Mouse (Mus musculus) embryonic facial prominence, embryonic 10.5 days (tissue): ENCODE measurements around the gene Myh9. TPM values are rescaled to one million over a fixed set of nuclear protein-coding genes. Genes with fewer than 3 reads are reported as not detected.

Experiments
- DNase-seq: peaks from one replicate; pipeline ENCODE4 v3.0.0-alpha.2; 2017; ENCODE audit warnings: low spot score
- H3K27ac ChIP-seq: fragments of 300-500 bp; sonication (generic); replicated peaks from 2 replicates; pipeline ENCODE4 v1.5.1; 2016; ENCODE audit warnings: mild to moderate bottlenecking
- H3K27me3 ChIP-seq: fragments of 300-500 bp; sonication (generic); replicated peaks from 2 replicates; pipeline ENCODE4 v1.6.1; 2016; ENCODE audit warnings: low read depth, mild to moderate bottlenecking; ENCODE audit not compliant: poor library complexity, severe bottlenecking
- H3K36me3 ChIP-seq: fragments of 300-500 bp; sonication (generic); replicated peaks from 2 replicates; pipeline ENCODE4 v1.6.1; 2016; ENCODE audit warnings: mild to moderate bottlenecking, moderate library complexity
- H3K4me1 ChIP-seq: fragments of 300-500 bp; sonication (generic); 2 replicates; pipeline ENCODE4 v1.6.1; 2016
- H3K4me3 ChIP-seq: fragments of 300-500 bp; sonication (generic); 2 replicates; pipeline ENCODE4 v1.5.1; 2016; ENCODE audit warnings: mild to moderate bottlenecking, moderate library complexity
- H3K9me3 ChIP-seq: fragments of 300-500 bp; sonication (generic); 2 replicates; pipeline ENCODE4 v1.6.1; 2016; ENCODE audit warnings: mild to moderate bottlenecking
- WGBS: fragments of 180-500 bp; shearing (Covaris S2); methylation state at CpG from one replicate; pipeline ENCODE4 v1.1.7; 2016; 5-methylcytosine and 5-hydroxymethylcytosine counted together
- polyA plus RNA-seq: library from polyadenylated mRNA; unstranded; fragments of >200 nt; fragmentation: Nextera tagmentation; extraction: Ambion mirVana; gene quantifications from 2 replicates; pipeline ENCODE4 v1.2.1, GENCODE M21; 2016

The Myh9 gene
- 45.7 and 46.9 TPM in 2 replicates for polyA plus RNA-seq

DNA sequence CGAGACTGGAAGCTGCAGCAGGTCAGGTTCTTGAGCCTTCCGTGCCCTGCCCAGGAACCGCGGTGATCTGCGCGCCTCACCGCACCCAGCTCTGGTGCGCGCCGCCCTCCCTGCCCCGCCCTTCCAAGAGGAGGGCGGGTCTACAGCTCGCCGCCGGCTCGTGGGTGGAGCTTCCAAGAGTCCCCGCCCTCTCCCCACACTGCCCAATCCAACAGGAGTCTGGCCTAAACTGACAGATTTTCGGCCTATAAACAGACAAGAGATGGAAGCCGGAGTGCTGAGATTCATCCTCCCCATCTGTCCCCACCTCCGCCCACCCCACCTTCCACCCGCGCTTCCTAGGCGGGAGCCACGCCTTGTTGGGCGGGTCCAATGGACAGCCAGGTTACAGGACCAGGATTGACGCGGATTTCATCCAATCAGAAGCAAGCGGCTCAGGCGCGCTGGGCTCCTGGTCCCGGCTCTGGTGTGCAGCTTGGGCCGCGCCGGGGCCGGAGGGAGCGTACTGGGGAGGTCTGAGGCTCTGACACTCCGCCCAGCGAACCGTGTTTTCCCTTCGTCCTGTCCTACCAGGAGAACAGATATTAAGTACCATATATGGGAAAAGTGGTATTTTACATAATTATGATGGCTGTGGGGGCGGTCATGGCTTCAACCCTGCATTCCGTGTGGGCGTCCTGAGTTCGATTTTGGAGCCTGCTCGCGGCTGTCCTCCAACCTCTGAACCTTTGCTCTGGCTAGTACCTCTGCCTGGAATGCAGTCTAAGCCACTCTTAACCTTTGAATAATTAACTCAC lies at the start of gene Myh9:
Gene Myh9 (minus strand): TSS at position 129 of the 797 bp plus-strand sequence.
- H3K36me3 ChIP-seq = no peaks in the 10 kb centered on the region
- H3K27ac ChIP-seq = peak within 1 kb of the TSS; percentile 91
- DNase-seq = peak; percentile 99
- WGBS = under 1% methylated on average over 46 of the region's 46 CpGs
- H3K4me3 ChIP-seq = peak within 1 kb of the TSS; percentile 91
- no peaks in the 10 kb centered on the region for H3K9me3 ChIP-seq
- H3K27me3 ChIP-seq = no peaks in the 10 kb centered on the region
- peaks cover 42% of the 10 kb centered on the region for H3K4me1 ChIP-seq

DNA sequence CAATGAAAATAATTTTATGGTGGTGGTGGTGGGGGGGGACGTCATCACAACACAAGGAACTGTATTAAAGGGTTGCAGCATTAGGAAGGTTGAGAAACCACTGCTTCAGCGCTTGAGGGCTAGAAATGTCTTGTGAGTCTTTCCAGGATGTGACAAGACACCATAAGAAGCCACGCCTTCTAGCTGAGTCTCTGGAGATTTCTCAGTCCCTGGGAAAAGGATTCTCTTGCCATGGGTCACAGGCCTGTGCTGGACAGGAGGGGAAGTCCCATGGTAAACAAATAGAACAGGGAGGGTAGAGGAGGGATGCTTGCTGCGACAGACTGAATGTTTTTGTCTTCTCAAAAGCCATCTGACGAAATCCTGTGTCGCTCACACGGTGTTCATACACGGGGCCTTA lies 49.8 kb upstream of the Myh9 start:
- H3K4me1 ChIP-seq = peaks cover 41% of the 10 kb centered on the region
- H3K27ac ChIP-seq = no peak overlapping the region
- H3K9me3 ChIP-seq = no peaks in the 10 kb centered on the region
- no peak for DNase-seq
- 83% methylated on average over 8 of the region's 8 CpGs for WGBS
- no peaks in the 10 kb centered on the region for H3K36me3 ChIP-seq
- no peaks in the 10 kb centered on the region for H3K27me3 ChIP-seq
- no peak overlapping the region for H3K4me3 ChIP-seq

DNA sequence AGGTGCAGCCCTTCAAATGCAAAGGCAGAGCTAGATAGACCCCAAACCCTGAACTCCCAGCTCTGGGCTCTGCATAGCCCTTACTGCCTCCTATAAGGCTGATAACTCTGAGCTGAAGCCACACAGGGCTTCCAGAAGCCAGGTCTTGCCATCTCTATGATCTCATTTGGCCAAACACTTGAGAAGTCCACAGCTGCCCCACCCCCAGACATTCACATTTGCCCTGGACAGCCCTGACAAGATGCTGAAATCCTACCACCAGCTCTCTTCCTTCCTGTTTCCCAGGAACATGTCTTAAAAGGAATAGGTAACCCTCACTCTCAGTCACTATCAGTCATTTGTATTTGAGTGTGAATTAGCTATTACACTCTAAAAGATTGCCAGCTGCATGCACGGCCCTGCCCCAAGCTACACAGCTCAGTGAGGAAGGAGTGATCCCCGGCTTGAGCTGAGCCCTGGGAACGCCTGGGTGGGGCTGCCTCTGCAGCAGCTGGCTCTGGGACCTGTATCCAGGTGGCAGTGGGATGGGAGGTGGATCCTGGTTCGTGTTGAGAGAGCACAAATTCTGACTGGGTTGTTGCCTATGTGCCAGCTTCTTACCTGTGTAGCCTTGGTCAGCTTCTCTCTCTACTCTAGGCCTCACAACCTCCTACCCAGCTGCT lies 47.9 kb upstream of the Myh9 start:
- Histone ChIP-seq H3K4me1 (peaks cover 47% of the 10 kb centered on the region), H3K9me3 (no peaks in the 10 kb centered on the region), H3K4me3 (no peak overlapping the region), H3K27me3 (no peaks in the 10 kb centered on the region), H3K36me3 (no peaks in the 10 kb centered on the region), H3K27ac (no peak overlapping the region)
- DNase-seq = no peak
- 48% methylated on average over 4 of the region's 4 CpGs for whole genome bisulfite sequencing

DNA sequence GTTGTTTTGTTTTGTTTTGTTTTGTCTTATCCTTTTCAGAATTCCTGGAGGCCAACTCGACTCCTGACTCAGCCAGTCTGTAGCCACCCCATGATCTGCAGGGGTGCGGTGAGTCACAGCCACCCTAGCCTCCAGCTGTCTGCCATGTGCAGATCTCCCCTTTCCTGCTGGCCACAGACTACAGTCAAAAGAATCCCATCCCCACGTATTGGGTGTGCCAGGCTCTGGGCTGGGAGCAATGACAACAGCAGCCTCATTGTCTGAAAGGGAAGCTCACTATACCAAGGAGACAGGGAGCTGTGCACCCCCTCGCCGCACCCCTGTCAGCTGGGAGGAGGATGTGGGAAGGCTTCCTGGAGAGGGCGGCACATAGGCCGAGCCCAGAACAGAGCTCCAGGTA lies 46.3 kb upstream of the Myh9 start:
- Histone ChIP-seq H3K4me1 (peaks cover 42% of the 10 kb centered on the region), H3K27ac (peak overlapping the region; percentile 35; the same call in 1 of the 2 replicates), H3K4me3 (no peak overlapping the region), H3K27me3 (no peaks in the 10 kb centered on the region), H3K36me3 (no peaks in the 10 kb centered on the region), H3K9me3 (no peaks in the 10 kb centered on the region)
- 50% methylated on average over 7 of the region's 7 CpGs for WGBS
- no peak for DNase-seq

DNA sequence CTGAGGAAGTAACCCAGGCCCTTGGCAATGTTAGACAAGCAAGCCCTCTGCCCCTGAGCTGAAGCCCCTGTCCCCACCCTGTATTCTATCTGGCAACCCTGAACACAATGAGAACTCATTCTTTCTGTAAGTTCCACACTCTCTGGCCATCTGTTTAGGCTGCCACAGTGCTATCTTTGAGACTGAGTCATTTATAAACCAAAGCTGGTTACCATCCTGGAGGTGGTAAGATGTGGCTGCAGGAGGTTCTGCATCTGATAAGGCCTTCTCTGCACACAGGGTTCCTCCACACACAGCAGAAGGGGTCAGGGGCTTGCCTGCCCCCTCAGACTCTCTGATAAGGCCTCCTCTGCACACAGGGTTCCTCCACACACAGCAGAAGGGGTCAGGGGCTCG lies 45.1 kb upstream of the Myh9 start:
- Histone ChIP-seq H3K9me3 (no peaks in the 10 kb centered on the region), H3K27ac (peak overlapping the region; percentile 72), H3K27me3 (no peaks in the 10 kb centered on the region), H3K36me3 (no peaks in the 10 kb centered on the region), H3K4me1 (peaks cover 51% of the 10 kb centered on the region), H3K4me3 (no peak overlapping the region)
- no peak for DNase-seq
- WGBS = 60% methylated on average over 1 of the region's 1 CpGs

DNA sequence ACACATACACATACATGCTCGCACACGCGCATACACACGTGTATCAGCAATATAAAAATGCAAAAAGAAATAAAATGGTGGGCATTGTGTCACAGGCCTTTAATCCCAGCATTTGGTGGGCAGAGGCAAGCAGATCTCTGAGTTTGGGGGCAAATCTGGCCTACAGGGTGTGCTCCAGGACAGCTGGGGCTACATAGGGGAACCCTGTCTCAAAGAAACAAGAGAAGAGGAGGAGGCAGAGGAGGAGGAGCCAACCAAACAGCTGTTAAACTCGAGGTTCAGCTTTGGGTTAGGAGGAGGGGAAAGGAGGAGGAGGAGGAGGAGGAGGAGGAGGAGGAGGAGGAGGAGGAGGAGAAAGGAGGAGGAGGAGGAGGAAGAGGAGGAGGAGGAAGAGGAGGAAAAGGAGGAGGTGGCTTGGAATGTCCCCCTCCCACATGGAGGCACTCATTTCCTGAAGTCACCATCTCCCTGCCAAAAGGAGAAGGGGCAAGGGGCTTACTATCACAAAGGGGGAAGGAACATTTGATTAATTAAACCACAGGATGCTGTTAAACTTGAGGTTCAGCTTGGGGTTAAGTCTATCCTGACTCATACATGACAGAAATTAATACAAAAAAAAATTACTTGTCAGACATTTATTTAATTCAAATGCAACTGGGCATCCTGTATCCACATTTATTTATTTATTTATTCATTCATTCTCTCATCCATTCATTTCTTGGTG lies 44.6 kb upstream of the Myh9 start:
- Histone ChIP-seq H3K4me1 (peaks cover 57% of the 10 kb centered on the region), H3K4me3 (no peak overlapping the region), H3K36me3 (no peaks in the 10 kb centered on the region), H3K27ac (peak overlapping the region; percentile 51), H3K27me3 (no peaks in the 10 kb centered on the region), H3K9me3 (no peaks in the 10 kb centered on the region)
- WGBS = 94% methylated on average over 4 of the region's 5 CpGs
- DNase-seq = no peak

DNA sequence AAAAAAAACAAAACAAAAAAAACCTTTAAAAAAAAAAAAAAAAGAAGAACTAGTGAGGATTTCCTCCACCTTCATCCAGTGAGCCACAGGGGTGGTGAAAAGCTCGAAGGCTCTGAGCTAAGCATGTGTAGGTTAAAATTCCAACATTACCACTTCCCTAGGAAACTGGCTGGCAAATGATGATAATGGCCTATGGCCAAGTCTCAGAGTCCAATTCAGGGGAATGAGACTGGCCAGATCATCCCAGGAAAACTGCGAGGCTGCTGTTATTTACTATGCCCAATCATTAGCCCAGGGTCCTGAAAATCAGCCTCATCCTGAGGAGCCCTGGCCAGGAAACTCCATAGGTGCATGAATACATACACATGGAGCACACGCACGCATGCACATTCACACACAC lies 44.0 kb upstream of the Myh9 start:
- Histone ChIP-seq H3K36me3 (no peaks in the 10 kb centered on the region), H3K4me3 (no peak overlapping the region), H3K4me1 (peaks cover 54% of the 10 kb centered on the region), H3K27ac (no peak overlapping the region), H3K9me3 (no peaks in the 10 kb centered on the region), H3K27me3 (no peaks in the 10 kb centered on the region)
- DNase-seq = no peak
- WGBS = 90% methylated on average over 4 of the region's 4 CpGs

DNA sequence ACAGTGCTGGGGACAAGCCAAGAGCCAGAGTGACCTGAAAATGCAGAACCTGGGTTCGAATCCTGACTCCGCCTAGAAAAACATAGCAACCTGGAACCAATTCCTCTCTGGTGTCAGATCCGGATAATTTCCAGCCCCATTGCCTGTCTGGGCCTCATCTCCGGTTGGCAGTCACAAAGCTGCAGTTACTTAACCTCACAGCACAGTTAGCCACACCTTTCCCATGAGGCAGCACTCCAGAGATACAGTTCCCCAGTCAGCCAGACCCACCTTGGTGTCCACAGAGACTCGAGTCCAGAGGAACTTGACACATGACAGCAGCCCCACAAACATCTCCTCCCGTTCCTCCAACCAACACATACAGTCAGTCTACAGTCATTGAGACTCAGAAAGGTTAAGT lies 43.2 kb upstream of the Myh9 start:
- H3K27me3 ChIP-seq = no peaks in the 10 kb centered on the region
- DNase-seq = no peak
- H3K36me3 ChIP-seq = no peaks in the 10 kb centered on the region
- peaks cover 53% of the 10 kb centered on the region for H3K4me1 ChIP-seq
- no peak overlapping the region for H3K4me3 ChIP-seq
- no peak overlapping the region for H3K27ac ChIP-seq
- 81% methylated on average over 6 of the region's 6 CpGs for WGBS
- H3K9me3 ChIP-seq = no peaks in the 10 kb centered on the region

DNA sequence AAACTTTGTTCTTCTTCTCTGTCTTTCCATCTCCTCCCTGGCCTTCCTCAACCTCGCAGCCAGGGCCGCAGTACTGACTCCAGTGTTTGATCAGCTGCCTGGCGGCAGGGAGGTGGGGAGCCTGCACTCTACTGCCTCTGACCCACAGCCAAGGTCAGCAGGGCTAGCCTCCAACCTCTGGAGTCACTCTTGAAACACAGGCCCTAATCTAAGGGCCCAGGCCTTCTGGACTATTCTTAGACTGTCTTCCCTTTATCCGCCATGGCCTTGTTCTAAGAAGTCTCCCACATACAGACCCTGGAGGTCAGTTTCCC lies 41.7 kb upstream of the Myh9 start:
- peak overlapping the region; percentile 91 for H3K27ac ChIP-seq
- H3K4me3 ChIP-seq = peak overlapping the region; percentile 41
- H3K27me3 ChIP-seq = no peaks in the 10 kb centered on the region
- peak; percentile 34 for DNase-seq
- H3K9me3 ChIP-seq = no peaks in the 10 kb centered on the region
- H3K4me1 ChIP-seq = peaks cover 48% of the 10 kb centered on the region
- no peaks in the 10 kb centered on the region for H3K36me3 ChIP-seq
- 61% methylated on average over 4 of the region's 4 CpGs for WGBS

DNA sequence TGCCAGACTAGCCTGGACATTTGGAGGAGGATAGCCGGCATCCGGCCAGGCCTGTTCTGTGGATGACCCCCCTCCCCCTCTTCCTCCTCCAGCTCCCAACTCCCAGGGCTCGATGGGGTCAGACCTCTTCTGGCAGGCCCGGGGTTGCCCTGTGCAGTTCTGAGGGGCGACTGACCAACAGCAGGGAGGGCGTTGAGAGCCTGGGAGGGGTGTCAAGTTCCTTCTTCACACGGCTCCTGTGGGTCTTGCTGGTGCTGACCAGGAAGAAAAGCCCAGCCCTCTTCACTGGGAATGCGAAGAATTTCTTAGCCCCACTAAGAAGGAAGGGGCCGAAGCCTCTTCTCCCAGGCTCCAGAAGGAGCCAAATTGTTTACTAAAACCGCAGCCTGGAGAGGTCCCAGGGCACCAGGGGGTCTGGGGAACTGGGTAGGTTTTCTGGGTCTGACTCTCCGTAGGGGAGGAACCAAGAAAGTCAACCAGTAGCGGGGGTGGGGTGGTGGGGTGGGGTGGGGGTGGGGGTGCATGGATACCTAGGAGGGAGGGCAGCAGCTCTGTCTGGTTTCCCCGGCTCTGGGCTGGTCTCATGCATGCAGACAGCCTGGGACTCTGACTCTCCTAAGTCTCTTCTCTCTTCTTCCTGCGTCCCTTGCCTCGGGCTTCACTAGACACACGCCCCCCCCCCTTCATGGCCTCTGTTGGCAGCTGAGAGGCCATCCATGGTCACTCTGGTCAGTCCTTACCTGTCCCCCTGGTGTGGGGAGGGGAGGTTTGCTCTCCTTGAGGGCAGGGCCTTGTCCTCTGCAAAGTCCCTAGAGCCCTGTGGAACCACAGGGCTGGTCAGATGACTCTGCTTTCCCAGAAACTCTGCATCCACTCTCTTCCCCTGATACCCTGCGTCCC lies 41.1 kb upstream of the Myh9 start:
- Histone ChIP-seq H3K27ac (peak overlapping the region; percentile 91), H3K9me3 (no peaks in the 10 kb centered on the region), H3K36me3 (no peaks in the 10 kb centered on the region), H3K27me3 (no peaks in the 10 kb centered on the region), H3K4me3 (peak overlapping the region; percentile 41), H3K4me1 (peaks cover 44% of the 10 kb centered on the region)
- 6% methylated on average over 17 of the region's 17 CpGs for WGBS
- DNase-seq = peak; percentile 84

DNA sequence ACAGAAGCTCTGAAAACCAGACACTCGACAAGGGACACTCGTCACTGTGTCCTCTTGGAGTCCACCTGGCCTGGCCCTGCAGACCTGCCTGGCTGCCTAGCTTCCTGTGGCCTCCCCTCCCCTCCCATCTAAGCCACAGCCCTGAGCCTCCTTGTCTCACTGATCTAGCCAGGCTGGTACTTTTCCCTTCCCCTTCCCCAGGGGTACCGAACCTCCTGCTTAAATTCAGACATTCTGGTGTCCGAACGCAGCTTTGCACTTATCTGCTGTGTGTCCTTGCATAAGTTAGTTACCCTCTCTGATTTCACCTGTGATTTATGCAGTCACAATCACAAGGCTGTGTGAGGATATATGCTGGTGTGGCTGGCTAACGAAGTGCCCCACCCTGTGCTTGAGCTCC lies 40.3 kb upstream of the Myh9 start:
- WGBS = 63% methylated on average over 6 of the region's 6 CpGs
- Histone ChIP-seq H3K27me3 (no peaks in the 10 kb centered on the region), H3K4me1 (peaks cover 38% of the 10 kb centered on the region), H3K4me3 (peak overlapping the region; percentile 41; the same call in 1 of the 2 replicates), H3K9me3 (no peaks in the 10 kb centered on the region), H3K27ac (peak overlapping the region; percentile 91), H3K36me3 (no peaks in the 10 kb centered on the region)
- DNase-seq = no peak

DNA sequence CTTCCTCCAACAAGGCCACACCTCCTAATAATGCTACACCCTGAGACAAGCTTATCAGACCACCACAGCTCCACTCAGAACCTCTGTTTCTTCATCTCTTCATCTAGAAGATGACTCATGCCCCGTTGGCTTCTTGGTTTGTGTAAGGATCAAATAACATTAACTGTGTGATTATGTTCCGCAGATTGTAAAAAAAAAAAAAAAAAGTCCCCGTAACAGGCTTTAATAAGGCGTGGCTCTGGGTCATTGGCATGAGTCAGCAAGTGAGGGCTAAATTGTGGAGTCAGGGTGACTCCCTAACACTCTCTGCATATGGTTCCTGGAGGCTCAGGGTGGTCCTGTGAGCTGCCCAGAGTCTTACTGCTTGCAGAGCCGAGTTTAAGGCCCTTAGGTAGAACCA lies 39.7 kb upstream of the Myh9 start:
- Histone ChIP-seq H3K36me3 (no peaks in the 10 kb centered on the region), H3K27me3 (no peaks in the 10 kb centered on the region), H3K9me3 (no peaks in the 10 kb centered on the region), H3K4me1 (peaks cover 33% of the 10 kb centered on the region), H3K27ac (peak overlapping the region; percentile 91), H3K4me3 (no peak overlapping the region)
- DNase-seq = no peak
- WGBS = 58% methylated on average over 5 of the region's 5 CpGs
